Mouse (Mus musculus) kidney, embryonic 14.5 days (tissue): ENCODE measurements at regions not wholly inside any gene's neighbourhood (a gene's known extent, or its start where the extent isn't known, plus 50 kb on each side); places are given as distances from the start of the nearest gene placed in this dataset.
A peak's percentile ranks its signal among the peaks of the same experiment; 100 is the strongest.

Experiments used
- ATAC-seq: fragments of 200-750 bp; cut with Nextera tagmentation; 2 replicates; pipeline ENCODE4 v1.8.0; 2017; ENCODE audit warnings: moderate number of reproducible peaks, mild to moderate bottlenecking, moderate TSS enrichment, moderate library complexity; ENCODE audit not compliant: low FRiP score, low TSS enrichment
- H3K27ac ChIP-seq: fragments of 300-500 bp; sonication (generic); 2 replicates; pipeline ENCODE4 v1.5.1; 2014; ENCODE audit warnings: low read depth, mild to moderate bottlenecking, low read length, moderate library complexity, mixed read lengths
- H3K27me3 ChIP-seq: fragments of 300-500 bp; sonication (generic); 2 replicates; pipeline ENCODE4 v1.6.1; 2014; ENCODE audit warnings: mild to moderate bottlenecking, low read length; ENCODE audit not compliant: control insufficient read depth, insufficient read depth
- H3K36me3 ChIP-seq: fragments of 300-500 bp; sonication (generic); 2 replicates; pipeline ENCODE4 v1.6.1; 2014; ENCODE audit warnings: low read length, mixed read lengths; ENCODE audit not compliant: control insufficient read depth, insufficient read depth
- H3K4me1 ChIP-seq: fragments of 300-500 bp; sonication (generic); 2 replicates; pipeline ENCODE4 v1.6.1; 2014; ENCODE audit warnings: low read length, mixed read lengths; ENCODE audit not compliant: control insufficient read depth, insufficient read depth
- H3K4me2 ChIP-seq: fragments of 300-500 bp; sonication (generic); replicated peaks from 2 replicates; pipeline ENCODE4 v1.6.1; 2014; ENCODE audit warnings: low read depth, mild to moderate bottlenecking, low read length
- H3K4me3 ChIP-seq: fragments of 300-500 bp; sonication (generic); 2 replicates; pipeline ENCODE4 v1.5.1; 2014; ENCODE audit warnings: mild to moderate bottlenecking, low read length
- H3K9ac ChIP-seq: fragments of 300-500 bp; sonication (generic); 2 replicates; pipeline ENCODE4 v1.6.1; 2014; ENCODE audit warnings: low read depth, mild to moderate bottlenecking, low read length, moderate library complexity
- H3K9me3 ChIP-seq: fragments of 300-500 bp; sonication (generic); 2 replicates; pipeline ENCODE4 v1.6.1; 2016; ENCODE audit warnings: low read length; ENCODE audit not compliant: control insufficient read depth
- WGBS: fragments of 180-500 bp; shearing (Covaris S2); extraction: QIAGEN DNeasy Blood & Tissue Kit; methylation state at CpG from one replicate; pipeline ENCODE4 v1.1.7; 2014; 5-methylcytosine and 5-hydroxymethylcytosine counted together

- WGBS, result 60% methylated on average over 4 of the region's 4 CpGs
- Histone ChIP-seq H3K4me3 (no peak overlapping the region), H3K27ac (no peak overlapping the region), H3K27me3 (no peaks in the 10 kb centered on the region), H3K9me3 (no peaks in the 10 kb centered on the region), H3K9ac (no peak overlapping the region), H3K4me1 (no peaks in the 10 kb centered on the region), H3K4me2 (no peak overlapping the region), H3K36me3 (no peaks in the 10 kb centered on the region)
- ATAC-seq, result no peak
Observed at GRCm38 (mm10) chr12:33626092-33626882, 196.9 kb downstream of the Twistnb start.

GRCm38 (mm10) chr12:33652597-33652996 lies 223.2 kb downstream of the Twistnb start:
- no peak overlapping the region for H3K9ac ChIP-seq
- H3K36me3 ChIP-seq, result no peaks in the 10 kb centered on the region
- H3K27me3 ChIP-seq, result no peaks in the 10 kb centered on the region
- no peaks in the 10 kb centered on the region for H3K9me3 ChIP-seq
- WGBS, result 89% methylated on average over 1 of the region's 1 CpGs
- no peak overlapping the region for H3K4me2 ChIP-seq
- no peak for ATAC-seq
- no peak overlapping the region for H3K4me3 ChIP-seq
- H3K27ac ChIP-seq, result no peak overlapping the region
- no peaks in the 10 kb centered on the region for H3K4me1 ChIP-seq

GRCm38 (mm10) chr12:33675508-33675907 lies 246.1 kb downstream of the Twistnb start:
- WGBS, result 82% methylated on average over 6 of the region's 6 CpGs
- no peak overlapping the region for H3K4me2 ChIP-seq
- no peak overlapping the region for H3K27ac ChIP-seq
- H3K36me3 ChIP-seq, result no peaks in the 10 kb centered on the region
- H3K4me3 ChIP-seq, result no peak overlapping the region
- H3K27me3 ChIP-seq, result no peaks in the 10 kb centered on the region
- H3K9ac ChIP-seq, result no peak overlapping the region
- ATAC-seq, result no peak
- no peaks in the 10 kb centered on the region for H3K4me1 ChIP-seq
- H3K9me3 ChIP-seq, result no peaks in the 10 kb centered on the region

- Histone ChIP-seq H3K27ac (no peak overlapping the region), H3K9ac (no peak overlapping the region), H3K9me3 (no peaks in the 10 kb centered on the region), H3K4me3 (no peak overlapping the region), H3K36me3 (no peaks in the 10 kb centered on the region), H3K4me2 (no peak overlapping the region), H3K27me3 (no peaks in the 10 kb centered on the region), H3K4me1 (no peaks in the 10 kb centered on the region)
- WGBS, result 89% methylated on average over 3 of the region's 3 CpGs
- ATAC-seq, result no peak
Observed at GRCm38 (mm10) chr12:33692870-33693269, 235.4 kb upstream of the Ferd3l start.

- Histone ChIP-seq H3K4me2 (no peak overlapping the region), H3K9me3 (no peaks in the 10 kb centered on the region), H3K4me3 (no peak overlapping the region), H3K27ac (no peak overlapping the region), H3K36me3 (no peaks in the 10 kb centered on the region), H3K27me3 (no peaks in the 10 kb centered on the region), H3K9ac (no peak overlapping the region), H3K4me1 (peaks cover 5% of the 10 kb centered on the region; the same call in 1 of the 2 replicates)
- peak; percentile 79 for ATAC-seq
- WGBS, result 12% methylated on average over 3 of the region's 3 CpGs
Observed at GRCm38 (mm10) chr12:33714392-33714791, 213.8 kb upstream of the Ferd3l start.

- Histone ChIP-seq H3K4me1 (peaks cover 5% of the 10 kb centered on the region; the same call in 1 of the 2 replicates), H3K27ac (no peak overlapping the region), H3K36me3 (no peaks in the 10 kb centered on the region), H3K4me3 (no peak overlapping the region), H3K4me2 (no peak overlapping the region), H3K9me3 (no peaks in the 10 kb centered on the region), H3K9ac (no peak overlapping the region), H3K27me3 (no peaks in the 10 kb centered on the region)
- ATAC-seq, result no peak
- WGBS, result 92% methylated on average over 2 of the region's 2 CpGs
Observed at GRCm38 (mm10) chr12:33715997-33716396, 212.2 kb upstream of the Ferd3l start.

GRCm38 (mm10) chr12:33717053-33717452 lies 211.2 kb upstream of the Ferd3l start:
- Histone ChIP-seq H3K27me3 (no peaks in the 10 kb centered on the region), H3K4me1 (peaks cover 5% of the 10 kb centered on the region; the same call in 1 of the 2 replicates), H3K27ac (peak overlapping the region; percentile 66; the same call in 1 of the 2 replicates), H3K9me3 (no peaks in the 10 kb centered on the region), H3K36me3 (no peaks in the 10 kb centered on the region), H3K4me3 (no peak overlapping the region), H3K4me2 (no peak overlapping the region), H3K9ac (no peak overlapping the region)
- no peak for ATAC-seq
- 16% methylated on average over 4 of the region's 4 CpGs for WGBS

GRCm38 (mm10) chr12:33717601-33718260 lies 210.5 kb upstream of the Ferd3l start:
- ATAC-seq, result peak; percentile 88
- H3K4me2 ChIP-seq, result peak overlapping the region; percentile 32
- 0 out of 2 replicates have a peak overlapping the region, but pooled peaks have one; percentile 1 for H3K9ac ChIP-seq
- H3K4me1 ChIP-seq, result peaks cover 5% of the 10 kb centered on the region; the same call in 1 of the 2 replicates
- no peaks in the 10 kb centered on the region for H3K36me3 ChIP-seq
- H3K9me3 ChIP-seq, result no peaks in the 10 kb centered on the region
- no peak overlapping the region for H3K4me3 ChIP-seq
- peak overlapping the region; percentile 78 for H3K27ac ChIP-seq
- no peaks in the 10 kb centered on the region for H3K27me3 ChIP-seq
- WGBS, result 13% methylated on average over 14 of the region's 14 CpGs

- Histone ChIP-seq H3K4me2 (no peak overlapping the region), H3K27me3 (no peaks in the 10 kb centered on the region), H3K4me1 (peaks cover 5% of the 10 kb centered on the region; the same call in 1 of the 2 replicates), H3K36me3 (no peaks in the 10 kb centered on the region), H3K9me3 (no peaks in the 10 kb centered on the region), H3K4me3 (no peak overlapping the region), H3K9ac (no peak overlapping the region), H3K27ac (no peak overlapping the region)
- WGBS, result 50% methylated on average over 7 of the region's 7 CpGs
- no peak for ATAC-seq
Observed at GRCm38 (mm10) chr12:33719063-33719462, 209.2 kb upstream of the Ferd3l start.
